8 mouse cellular contexts compared by ENCODE assay signal in the genomic region with DNA sequence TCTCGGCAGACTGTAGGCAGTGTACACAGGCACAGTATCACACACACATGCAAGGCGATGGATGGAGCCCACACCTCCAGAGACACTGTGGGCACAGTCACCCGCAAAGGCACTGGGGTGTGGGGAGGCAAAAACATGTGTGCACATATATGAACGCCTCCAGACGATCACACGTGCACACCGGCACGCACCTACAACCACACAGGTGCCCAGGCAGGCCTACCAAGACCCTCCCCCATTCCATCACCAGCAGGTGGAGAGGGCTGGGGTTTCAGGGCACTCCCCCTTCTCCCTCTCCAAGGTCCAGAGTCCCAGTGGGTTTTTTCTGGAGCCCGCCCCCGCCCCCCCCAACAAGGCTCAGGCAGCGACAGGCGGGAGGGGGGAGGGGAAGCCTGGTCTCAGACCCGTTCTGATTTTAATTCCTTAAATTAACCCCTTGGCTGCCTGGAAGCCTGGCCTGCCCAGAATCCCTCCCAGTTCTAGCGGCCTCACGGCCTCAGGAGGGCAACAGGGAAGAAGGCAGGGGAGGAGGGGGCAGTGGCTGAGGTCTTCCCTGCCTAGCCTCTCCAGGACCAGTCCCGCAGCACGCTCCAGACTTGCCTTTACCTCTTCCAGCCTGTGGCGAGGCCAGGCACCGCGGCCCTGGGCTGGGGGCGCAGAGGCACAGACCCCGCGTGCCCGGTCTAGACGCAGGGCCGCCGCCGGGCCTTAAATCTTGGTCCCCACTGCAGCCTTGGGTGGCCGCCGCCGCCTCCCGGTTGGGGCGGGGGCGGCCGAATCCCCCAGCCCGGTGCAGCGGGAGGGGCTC. TPM values are rescaled to one million over a fixed set of nuclear protein-coding genes. Genes with fewer than 3 reads are reported as not detected.
DNase-seq lines count a peak whose midpoint lies in the region; ATAC-seq lines count a peak whose summit lies in the region.

No protein-coding gene starts in this region.

- H3K4me3 ChIP-seq in kidney, embryonic 15.5 days (replicated peaks) = peak overlapping the region; percentile 70
- H3K4me3 ChIP-seq in brown adipose tissue, adult 24 weeks (ENCODE audit: insufficient read depth, low read depth, low read length) = peak overlapping the region; percentile 33
- H3K4me3 ChIP-seq in forebrain, embryonic 14.5 days (ENCODE audit: low read depth, low read length) = peak overlapping the region; percentile 76
- peak overlapping the region; percentile 50 for H3K4me3 ChIP-seq in liver, embryonic 15.5 days (replicated peaks)
- peak overlapping the region; percentile 66 for H3K4me3 ChIP-seq in stomach, embryonic 15.5 days (replicated peaks)

- H3K9me3 ChIP-seq in kidney, embryonic 15.5 days (replicated peaks) = no peaks in the 10 kb centered on the region
- H3K9me3 ChIP-seq in forebrain, embryonic 14.5 days (replicated peaks; ENCODE audit: control insufficient read depth, low read length) = no peaks in the 10 kb centered on the region
- no peaks in the 10 kb centered on the region for H3K9me3 ChIP-seq in liver, embryonic 15.5 days (replicated peaks)
- H3K9me3 ChIP-seq in stomach, embryonic 15.5 days = no peaks in the 10 kb centered on the region

- WGBS in kidney, embryonic 15.5 days = under 1% methylated on average over 37 of the region's 37 CpGs
- WGBS in forebrain, embryonic 14.5 days = 1% methylated on average over 31 of the region's 37 CpGs
- WGBS in liver, embryonic 15.5 days (ENCODE audit: insufficient replicate concordance) = 3% methylated on average over 37 of the region's 37 CpGs
- 2% methylated on average over 36 of the region's 37 CpGs for WGBS in stomach, embryonic 15.5 days

- DNase-seq in kidney, postnatal 36 days = no peak
- peak; percentile 41 for DNase-seq in forebrain, embryonic 14.5 days (ENCODE audit: low spot score)

- no peak overlapping the region for H3K27ac ChIP-seq in kidney, embryonic 15.5 days
- no peak overlapping the region for H3K27ac ChIP-seq in brown adipose tissue, adult 24 weeks (replicated peaks; ENCODE audit: low read depth, low read length)
- peak overlapping the region; percentile 1; the same call in 1 of the 2 replicates for H3K27ac ChIP-seq in forebrain, embryonic 14.5 days (ENCODE audit: low read depth, low read length)
- no peak overlapping the region for H3K27ac ChIP-seq in liver, embryonic 15.5 days (replicated peaks)
- no peak overlapping the region for H3K27ac ChIP-seq in stomach, embryonic 15.5 days

- peaks cover 65% of the 10 kb centered on the region for H3K27me3 ChIP-seq in kidney, embryonic 15.5 days
- peaks cover 6% of the 10 kb centered on the region; the same call in 1 of the 2 replicates for H3K27me3 ChIP-seq in forebrain, embryonic 14.5 days (replicated peaks; ENCODE audit: control insufficient read depth, insufficient read depth, low read length)
- H3K27me3 ChIP-seq in liver, embryonic 15.5 days = peaks cover 68% of the 10 kb centered on the region
- peaks cover 11% of the 10 kb centered on the region; the same call in 1 of the 2 replicates for H3K27me3 ChIP-seq in stomach, embryonic 15.5 days (replicated peaks)

- H3K36me3 ChIP-seq in kidney, embryonic 15.5 days = no peaks in the 10 kb centered on the region
- no peaks in the 10 kb centered on the region for H3K36me3 ChIP-seq in forebrain, embryonic 14.5 days (ENCODE audit: control insufficient read depth, insufficient read depth, low read length)
- H3K36me3 ChIP-seq in liver, embryonic 15.5 days (replicated peaks) = no peaks in the 10 kb centered on the region
- H3K36me3 ChIP-seq in stomach, embryonic 15.5 days = no peaks in the 10 kb centered on the region

- peak overlapping the region; percentile 94 for H3K4me2 ChIP-seq in kidney, embryonic 15.5 days
- peak overlapping the region; percentile 85 for H3K4me2 ChIP-seq in forebrain, embryonic 14.5 days (ENCODE audit: low read length)
- peak overlapping the region; percentile 71 for H3K4me2 ChIP-seq in liver, embryonic 15.5 days
- H3K4me2 ChIP-seq in stomach, embryonic 15.5 days = peak overlapping the region; percentile 97

- ATAC-seq in kidney, embryonic 15.5 days (replicated peaks; ENCODE audit: low FRiP score) = peak; percentile 65
- peak; percentile 81 for ATAC-seq in forebrain, embryonic 14.5 days
- no peak for ATAC-seq in liver, embryonic 15.5 days (ENCODE audit: insufficient read depth)
- ATAC-seq in stomach, embryonic 15.5 days (ENCODE audit: insufficient read depth, low FRiP score, low read depth) = peak; percentile 36
- ATAC-seq in inflammation-experienced regulatory T-cells, adult 6 months = no peak
- no peak for ATAC-seq in megakaryocyte-erythroid progenitor cell, adult 5-6 weeks (replicated peaks; ENCODE audit: low FRiP score, low TSS enrichment, poor library complexity, severe bottlenecking)

- H3K4me1 ChIP-seq in kidney, embryonic 15.5 days = peaks cover 16% of the 10 kb centered on the region
- H3K4me1 ChIP-seq in brown adipose tissue, adult 24 weeks (ENCODE audit: control insufficient read depth, insufficient read depth, insufficient read length, low read length) = no peaks in the 10 kb centered on the region
- 0 out of 2 replicates have a peak, but pooled peaks cover 3% of the 10 kb centered on the region for H3K4me1 ChIP-seq in forebrain, embryonic 14.5 days (ENCODE audit: control insufficient read depth, insufficient read depth, low read length)
- H3K4me1 ChIP-seq in liver, embryonic 15.5 days (replicated peaks) = 0 out of 2 replicates have a peak, but pooled peaks cover 11% of the 10 kb centered on the region
- peaks cover 8% of the 10 kb centered on the region for H3K4me1 ChIP-seq in stomach, embryonic 15.5 days

- H3K9ac ChIP-seq in kidney, embryonic 15.5 days = peak overlapping the region; percentile 53
- H3K9ac ChIP-seq in forebrain, embryonic 14.5 days (ENCODE audit: low read length) = peak overlapping the region; percentile 87
- H3K9ac ChIP-seq in liver, embryonic 15.5 days = no peak overlapping the region
- peak overlapping the region; percentile 41 for H3K9ac ChIP-seq in stomach, embryonic 15.5 days

RNA-seq across cellular contexts. Expression of gene Fbxo41, which starts 0.5 kb away (rescaled TPM):
- 0.08 and 0.18 TPM in 2 replicates for polyA plus RNA-seq in kidney, embryonic 15.5 days (2015; fragmentation: Nextera tagmentation; extraction: Ambion mirVana)
- polyA plus RNA-seq in brown adipose tissue, adult 24 weeks (2012; ENCODE audit: insufficient read depth, insufficient read length, missing spikeins) = not detected in 2 replicates
- polyA plus RNA-seq in forebrain, embryonic 14.5 days (2014; fragmentation: Nextera tagmentation; extraction: Ambion mirVana) = 4.7 and 5.4 TPM in 2 replicates
- not detected in 2 replicates for polyA plus RNA-seq in liver, embryonic 15.5 days (2015; fragmentation: Nextera tagmentation; extraction: Ambion mirVana)
- 0.21 and 0.31 TPM in 2 replicates for polyA plus RNA-seq in stomach, embryonic 15.5 days (2015; fragmentation: Nextera tagmentation; extraction: Ambion mirVana)
- under 1 TPM in 2 of 3 experiments, not detected in 1; 0.11 to 0.38 TPM for polyA plus RNA-seq in inflammation-experienced regulatory T-cells, adult 6 months (2017; shearing (Covaris generic))
- total RNA-seq in megakaryocyte-erythroid progenitor cell, adult 5-6 weeks (2014; fragmentation: Nextera tagmentation) = not detected in 2 replicates
- not detected in 2 replicates for total RNA-seq in megakaryocyte-erythroid progenitor cell, adult 5-6 weeks (2017)

RNA-seq across cellular contexts. Expression of gene Egr4, which starts 11.1 kb away (rescaled TPM):
- polyA plus RNA-seq in kidney, embryonic 15.5 days (2015; fragmentation: Nextera tagmentation; extraction: Ambion mirVana) = not detected in 2 replicates
- polyA plus RNA-seq in brown adipose tissue, adult 24 weeks (2012; ENCODE audit: insufficient read depth, insufficient read length, missing spikeins) = not detected in 2 replicates
- not detected in 2 replicates for polyA plus RNA-seq in forebrain, embryonic 14.5 days (2014; fragmentation: Nextera tagmentation; extraction: Ambion mirVana)
- polyA plus RNA-seq in liver, embryonic 15.5 days (2015; fragmentation: Nextera tagmentation; extraction: Ambion mirVana) = not detected in 2 replicates
- polyA plus RNA-seq in stomach, embryonic 15.5 days (2015; fragmentation: Nextera tagmentation; extraction: Ambion mirVana) = not detected in 2 replicates
- polyA plus RNA-seq in inflammation-experienced regulatory T-cells, adult 6 months (2017; shearing (Covaris generic)) = not detected
- not detected in 2 replicates for total RNA-seq in megakaryocyte-erythroid progenitor cell, adult 5-6 weeks (2014; fragmentation: Nextera tagmentation)
- total RNA-seq in megakaryocyte-erythroid progenitor cell, adult 5-6 weeks (2017) = 0.05 TPM in 1 of 2 replicates, not detected in the other

RNA-seq across cellular contexts. Expression of gene Pradc1, which starts 50.5 kb away (rescaled TPM):
- 37.2 and 38.3 TPM in 2 replicates for polyA plus RNA-seq in kidney, embryonic 15.5 days (2015; fragmentation: Nextera tagmentation; extraction: Ambion mirVana)
- 15.1 and 16.3 TPM in 2 replicates for polyA plus RNA-seq in brown adipose tissue, adult 24 weeks (2012; ENCODE audit: insufficient read depth, insufficient read length, missing spikeins)
- polyA plus RNA-seq in forebrain, embryonic 14.5 days (2014; fragmentation: Nextera tagmentation; extraction: Ambion mirVana) = 22.4 and 25.2 TPM in 2 replicates
- polyA plus RNA-seq in liver, embryonic 15.5 days (2015; fragmentation: Nextera tagmentation; extraction: Ambion mirVana) = 25.7 and 26.8 TPM in 2 replicates
- 38.4 and 41.4 TPM in 2 replicates for polyA plus RNA-seq in stomach, embryonic 15.5 days (2015; fragmentation: Nextera tagmentation; extraction: Ambion mirVana)
- polyA plus RNA-seq in inflammation-experienced regulatory T-cells, adult 6 months (2017; shearing (Covaris generic)) = 10 to 100 TPM; 14.2 to 23.1 (median 16.5) TPM
- total RNA-seq in megakaryocyte-erythroid progenitor cell, adult 5-6 weeks (2014; fragmentation: Nextera tagmentation) = 34.0 and 38.3 TPM in 2 replicates
- total RNA-seq in megakaryocyte-erythroid progenitor cell, adult 5-6 weeks (2017) = 15.3 and 19.4 TPM in 2 replicates

RNA-seq across cellular contexts. Expression of gene Cct7, which starts 51.0 kb away (rescaled TPM):
- polyA plus RNA-seq in kidney, embryonic 15.5 days (2015; fragmentation: Nextera tagmentation; extraction: Ambion mirVana) = 543 and 552 TPM in 2 replicates
- 85.6 and 142 TPM in 2 replicates for polyA plus RNA-seq in brown adipose tissue, adult 24 weeks (2012; ENCODE audit: insufficient read depth, insufficient read length, missing spikeins)
- 727 and 759 TPM in 2 replicates for polyA plus RNA-seq in forebrain, embryonic 14.5 days (2014; fragmentation: Nextera tagmentation; extraction: Ambion mirVana)
- 260 and 270 TPM in 2 replicates for polyA plus RNA-seq in liver, embryonic 15.5 days (2015; fragmentation: Nextera tagmentation; extraction: Ambion mirVana)
- 433 and 479 TPM in 2 replicates for polyA plus RNA-seq in stomach, embryonic 15.5 days (2015; fragmentation: Nextera tagmentation; extraction: Ambion mirVana)
- polyA plus RNA-seq in inflammation-experienced regulatory T-cells, adult 6 months (2017; shearing (Covaris generic)) = 100 to 1,000 TPM; 319 to 323 (median 322) TPM
- 322 and 323 TPM in 2 replicates for total RNA-seq in megakaryocyte-erythroid progenitor cell, adult 5-6 weeks (2014; fragmentation: Nextera tagmentation)
- 456 and 460 TPM in 2 replicates for total RNA-seq in megakaryocyte-erythroid progenitor cell, adult 5-6 weeks (2017)

Comparison
In these comparisons a context has a peak if more than half of its experiments do, and no peak if none do; other contexts are left out.
1. ATAC-seq: peak in kidney, embryonic 15.5 days (single experiment), forebrain, embryonic 14.5 days (single experiment) and stomach, embryonic 15.5 days (single experiment); none in liver, embryonic 15.5 days (single experiment), inflammation-experienced regulatory T-cells, adult 6 months (single experiment) and megakaryocyte-erythroid progenitor cell, adult 5-6 weeks (single experiment).
2. Peak in every context shown above with its lines, with median percentiles within 50 percentile points of each other: H3K4me2 ChIP-seq and H3K4me3 ChIP-seq.